21 mouse cellular contexts compared by ENCODE assay signal in the genomic region with DNA sequence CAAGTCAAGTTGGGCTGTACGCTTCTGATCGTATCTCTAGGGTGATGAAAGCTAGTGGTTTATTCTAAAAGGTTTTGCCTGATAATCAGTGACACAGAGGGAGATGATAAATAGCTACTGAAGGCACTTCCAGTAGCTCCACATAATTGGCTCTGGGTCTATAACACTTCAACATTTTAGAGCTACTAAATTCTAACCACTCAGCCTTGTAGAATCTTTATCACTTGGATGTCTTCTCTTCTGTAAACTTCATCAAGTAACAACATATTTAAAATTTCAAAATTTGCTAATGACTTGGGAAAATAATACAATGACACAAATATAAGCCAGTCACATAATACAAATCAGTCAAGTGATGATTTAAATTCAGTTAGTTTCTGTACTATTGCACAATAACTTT.
DNase-seq lines count a peak whose midpoint lies in the region; ATAC-seq and TF ChIP-seq lines count a peak whose summit lies in the region.
"Had no signal": no experiment of that assay in that cellular context is flagged by ENCODE, and none has a peak within 500 bp of the region (broad histone marks: within the 10 kb centered on the region; RNA-seq: fewer than 3 reads in every experiment).

No protein-coding gene starts in this region.

- H3K36me3 ChIP-seq in lung, embryonic 14.5 days (ENCODE audit: insufficient read depth) = no peaks in the 10 kb centered on the region
- H3K36me3 ChIP-seq in lung, embryonic 15.5 days = no peaks in the 10 kb centered on the region
- H3K36me3 ChIP-seq in lung, embryonic 16.5 days (ENCODE audit: control insufficient read depth, insufficient read depth, low read length) = no peaks in the 10 kb centered on the region
- H3K36me3 ChIP-seq: G1E had no signal

- DNase-seq in lung, embryonic 14.5 days = peak; percentile 52
- DNase-seq in lung, postnatal 10 days = no peak
- DNase-seq in lung, adult 2 months = no peak
- DNase-seq in lung, adult 18-20 months = no peak
- DNase-seq: adrenal gland, adult 2 months; adrenal gland, adult 8-10 months; adrenal gland, postnatal 10 days; adrenal gland, postnatal 14 days; adrenal gland, postnatal 25 days; adrenal gland, postnatal 36 days; B cell, adult 2 months; cerebellum, adult 11 months; cerebellum, adult 11-12 months; cerebellum, adult 18-20 months had no signal

- no peak overlapping the region for H3K4me3 ChIP-seq in lung, embryonic 14.5 days (ENCODE audit: low read depth, low read length)
- no peak overlapping the region for H3K4me3 ChIP-seq in lung, embryonic 15.5 days
- H3K4me3 ChIP-seq in lung, adult 2 months (replicated peaks; ENCODE audit: extremely low read depth, low read depth, low read length) = no peak overlapping the region
- H3K4me3 ChIP-seq in lung, embryonic 16.5 days (ENCODE audit: low read length) = no peak overlapping the region

- no peaks in the 10 kb centered on the region for H3K4me1 ChIP-seq in lung, embryonic 14.5 days (ENCODE audit: insufficient read depth)
- no peaks in the 10 kb centered on the region for H3K4me1 ChIP-seq in lung, embryonic 15.5 days
- no peaks in the 10 kb centered on the region for H3K4me1 ChIP-seq in lung, adult 2 months (ENCODE audit: control insufficient read depth, insufficient read depth, low read length)
- no peaks in the 10 kb centered on the region for H3K4me1 ChIP-seq in lung, embryonic 16.5 days (replicated peaks; ENCODE audit: control insufficient read depth, insufficient read depth, low read length)

- no peak overlapping the region for H3K9ac ChIP-seq in lung, embryonic 14.5 days
- no peak overlapping the region for H3K9ac ChIP-seq in lung, embryonic 15.5 days
- no peak overlapping the region for H3K9ac ChIP-seq in lung, embryonic 16.5 days (ENCODE audit: low read length)

- peak; percentile 80 for ATAC-seq in lung, embryonic 14.5 days (ENCODE audit: insufficient read depth)
- peak; percentile 69; the same call in 1 of the 2 replicates for ATAC-seq in lung, embryonic 15.5 days (ENCODE audit: borderline replicate concordance, extremely low read depth, low FRiP score, low TSS enrichment)
- peak; percentile 79 for ATAC-seq in lung, embryonic 16.5 days (ENCODE audit: low read depth)
- ATAC-seq: activated CD4-positive, CD25-positive, alpha-beta regulatory T cell, adult 4 months; CD4-positive, CD25-positive, alpha-beta regulatory T cell, adult 4 months; Patski had no signal

- no peak for TF ChIP-seq CTCF in lung, embryonic 14.5 days (IDR thresholded peaks at IDR 0.05; ENCODE audit: low read depth)
- no peak for TF ChIP-seq CTCF in lung, adult 2 months (IDR thresholded peaks at IDR 0.05; ENCODE audit: insufficient read depth, low read length)

- TF ChIP-seq POLR2A in lung, adult 2 months (IDR thresholded peaks at IDR 0.05; ENCODE audit: borderline replicate concordance, extremely low read depth, low read depth, low read length) = no peak

- WGBS in lung, embryonic 14.5 days = 54% methylated on average over 2 of the region's 2 CpGs
- 55% methylated on average over 2 of the region's 2 CpGs for WGBS in lung, embryonic 15.5 days
- 68% methylated on average over 2 of the region's 2 CpGs for WGBS in lung, adult 2 months
- WGBS in lung, embryonic 16.5 days = 59% methylated on average over 2 of the region's 2 CpGs

- no peaks in the 10 kb centered on the region for H3K27me3 ChIP-seq in lung, embryonic 14.5 days (ENCODE audit: insufficient read depth, low read length)
- no peaks in the 10 kb centered on the region for H3K27me3 ChIP-seq in lung, embryonic 15.5 days
- H3K27me3 ChIP-seq in lung, embryonic 16.5 days (ENCODE audit: control insufficient read depth, insufficient read depth, low read depth, low read length) = no peaks in the 10 kb centered on the region
- H3K27me3 ChIP-seq: CH12.LX, Patski had no signal

- no peaks in the 10 kb centered on the region for H3K9me3 ChIP-seq in lung, embryonic 14.5 days (ENCODE audit: low read depth, low read length)
- H3K9me3 ChIP-seq in lung, embryonic 15.5 days = no peaks in the 10 kb centered on the region
- no peaks in the 10 kb centered on the region for H3K9me3 ChIP-seq in lung, embryonic 16.5 days (ENCODE audit: control insufficient read depth, low read length)
- H3K9me3 ChIP-seq: G1E had no signal

- no peak overlapping the region for H3K4me2 ChIP-seq in lung, embryonic 14.5 days
- H3K4me2 ChIP-seq in lung, embryonic 15.5 days = no peak overlapping the region
- no peak overlapping the region for H3K4me2 ChIP-seq in lung, embryonic 16.5 days (ENCODE audit: low read depth, low read length)

- H3K27ac ChIP-seq in lung, embryonic 14.5 days (ENCODE audit: low read depth) = no peak overlapping the region
- no peak overlapping the region for H3K27ac ChIP-seq in lung, embryonic 15.5 days
- no peak overlapping the region for H3K27ac ChIP-seq in lung, embryonic 16.5 days (ENCODE audit: low read length)
